In the genomic region with DNA sequence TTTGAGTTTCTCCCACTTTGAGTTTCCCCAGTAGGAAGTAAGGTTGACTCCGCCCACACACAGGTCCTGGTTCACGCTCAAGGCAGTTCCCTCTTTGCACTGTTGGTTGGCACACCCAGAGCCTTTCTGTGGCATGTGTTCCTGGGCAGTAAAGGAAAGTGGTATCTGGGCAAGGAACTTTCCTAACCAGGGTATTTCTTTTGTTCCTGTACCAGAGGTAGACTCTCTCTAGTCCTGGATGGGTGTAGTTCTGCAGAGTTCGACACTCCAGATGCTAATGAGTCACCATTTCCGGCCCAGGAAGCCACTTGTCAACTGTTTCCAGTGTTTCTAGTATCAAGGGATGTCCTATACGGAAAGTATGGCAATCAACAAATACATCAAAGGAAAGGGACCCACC, we compare ENCODE assay signal across 8 mouse cellular contexts. TPM values are rescaled to one million over a fixed set of nuclear protein-coding genes. Genes with fewer than 3 reads are reported as not detected.
DNase-seq lines count a peak whose midpoint lies in the region; ATAC-seq lines count a peak whose summit lies in the region.

No protein-coding gene starts in this region.

- DNase-seq in midbrain, embryonic 10.5 days (ENCODE audit: low spot score), result no peak
- peak; percentile 71 to 72 for DNase-seq in heart, adult 9 months (ENCODE audit: low spot score in 2 of 2)
- DNase-seq in kidney, adult 8-10 months, result peak; percentile 37 to 47
- DNase-seq in T-cell, adult 2 months (ENCODE audit: low spot score), result no peak
- DNase-seq in layer of hippocampus, adult 11-12 months (ENCODE audit: low spot score), result no peak
- no peak for DNase-seq in layer of hippocampus, adult 18-20 months (ENCODE audit: low spot score in 2 of 2)

- ATAC-seq in midbrain, embryonic 15.5 days (replicated peaks), result no peak
- peak; percentile 71 for ATAC-seq in megakaryocyte, adult 5-6 weeks (ENCODE audit: poor library complexity, severe bottlenecking)

- no peaks in the 10 kb centered on the region for H3K27me3 ChIP-seq in midbrain, embryonic 15.5 days (replicated peaks)
- H3K27me3 ChIP-seq in midbrain, embryonic 10.5 days (ENCODE audit: low read depth, poor library complexity, severe bottlenecking), result peaks cover 24% of the 10 kb centered on the region

- H3K9ac ChIP-seq in midbrain, embryonic 15.5 days, result no peak overlapping the region

- H3K36me3 ChIP-seq in midbrain, embryonic 15.5 days (replicated peaks), result no peaks in the 10 kb centered on the region
- no peaks in the 10 kb centered on the region for H3K36me3 ChIP-seq in midbrain, embryonic 10.5 days

- no peaks in the 10 kb centered on the region for H3K9me3 ChIP-seq in midbrain, embryonic 15.5 days
- no peaks in the 10 kb centered on the region for H3K9me3 ChIP-seq in midbrain, embryonic 10.5 days (replicated peaks)

- peaks cover 17% of the 10 kb centered on the region for H3K4me1 ChIP-seq in midbrain, embryonic 15.5 days
- peaks cover 15% of the 10 kb centered on the region for H3K4me1 ChIP-seq in midbrain, embryonic 10.5 days

- WGBS in midbrain, embryonic 15.5 days, result 76% methylated on average over 5 of the region's 5 CpGs
- WGBS in midbrain, embryonic 10.5 days, result 81% methylated on average over 5 of the region's 5 CpGs

- 0 out of 2 replicates have a peak overlapping the region, but pooled peaks have one; percentile 3 for H3K4me3 ChIP-seq in midbrain, embryonic 15.5 days
- no peak overlapping the region for H3K4me3 ChIP-seq in midbrain, embryonic 10.5 days

- peak overlapping the region; percentile 30 for H3K4me2 ChIP-seq in midbrain, embryonic 15.5 days

- no peak overlapping the region for H3K27ac ChIP-seq in midbrain, embryonic 15.5 days
- no peak overlapping the region for H3K27ac ChIP-seq in midbrain, embryonic 10.5 days (replicated peaks)

RNA-seq across cellular contexts. Expression of a gene that starts 1.9 kb away (rescaled TPM):
- 6.2 and 6.8 TPM in 2 replicates for polyA plus RNA-seq in midbrain, embryonic 15.5 days (2015; fragmentation: Nextera tagmentation; extraction: Ambion mirVana)
- polyA plus RNA-seq in midbrain, embryonic 10.5 days (2016; fragmentation: Nextera tagmentation; extraction: Ambion mirVana), result 2.4 and 4.3 TPM in 2 replicates
- total RNA-seq in megakaryocyte, adult 5-6 weeks (2015), result 15.4 and 25.5 TPM in 2 replicates
- 21.4 and 22.8 TPM in 2 replicates for total RNA-seq in megakaryocyte, adult 5-6 weeks (2017)
- total RNA-seq in layer of hippocampus, adult 18-20 months (2021), result 1 to 10 TPM; 1.4 TPM

RNA-seq across cellular contexts. Expression of a gene that starts 25.0 kb away (rescaled TPM):
- polyA plus RNA-seq in midbrain, embryonic 15.5 days (2015; fragmentation: Nextera tagmentation; extraction: Ambion mirVana), result 0.41 and 0.50 TPM in 2 replicates
- polyA plus RNA-seq in midbrain, embryonic 10.5 days (2016; fragmentation: Nextera tagmentation; extraction: Ambion mirVana), result 0.41 and 0.62 TPM in 2 replicates
- total RNA-seq in megakaryocyte, adult 5-6 weeks (2015), result 0.41 and 1.3 TPM in 2 replicates
- 1.7 and 1.8 TPM in 2 replicates for total RNA-seq in megakaryocyte, adult 5-6 weeks (2017)
- 1 to 10 TPM; 1.1 to 1.4 TPM for total RNA-seq in layer of hippocampus, adult 18-20 months (2021)

RNA-seq across cellular contexts. Expression of a gene that starts 32.6 kb away (rescaled TPM):
- polyA plus RNA-seq in midbrain, embryonic 15.5 days (2015; fragmentation: Nextera tagmentation; extraction: Ambion mirVana), result 33.0 and 36.3 TPM in 2 replicates
- polyA plus RNA-seq in midbrain, embryonic 10.5 days (2016; fragmentation: Nextera tagmentation; extraction: Ambion mirVana), result 23.1 and 28.7 TPM in 2 replicates
- 0.18 and 0.33 TPM in 2 replicates for total RNA-seq in megakaryocyte, adult 5-6 weeks (2015)
- total RNA-seq in megakaryocyte, adult 5-6 weeks (2017), result 0.29 and 0.69 TPM in 2 replicates
- 10 to 100 TPM; 19.4 to 19.7 TPM for total RNA-seq in layer of hippocampus, adult 18-20 months (2021)

RNA-seq across cellular contexts. Expression of a gene that starts 57.4 kb away (rescaled TPM):
- 56.9 and 58.7 TPM in 2 replicates for polyA plus RNA-seq in midbrain, embryonic 15.5 days (2015; fragmentation: Nextera tagmentation; extraction: Ambion mirVana)
- polyA plus RNA-seq in midbrain, embryonic 10.5 days (2016; fragmentation: Nextera tagmentation; extraction: Ambion mirVana), result 43.1 and 48.3 TPM in 2 replicates
- 20.4 and 21.3 TPM in 2 replicates for total RNA-seq in megakaryocyte, adult 5-6 weeks (2015)
- total RNA-seq in megakaryocyte, adult 5-6 weeks (2017), result 16.9 and 19.1 TPM in 2 replicates
- total RNA-seq in layer of hippocampus, adult 18-20 months (2021), result 10 to 100 TPM; 35.9 to 37.4 TPM

Comparison
In these comparisons a context has a peak if more than half of its experiments do, and no peak if none do; other contexts are left out.
1. DNase-seq: peak in heart, adult 9 months (2 of 2) and kidney, adult 8-10 months (2 of 2); none in midbrain, embryonic 10.5 days (single experiment), T-cell, adult 2 months (single experiment), layer of hippocampus, adult 11-12 months (single experiment) and layer of hippocampus, adult 18-20 months (0 of 2).
2. RNA of a gene that starts 1.9 kb away (total RNA-seq): 15.4 to 25.5 TPM in megakaryocyte, adult 5-6 weeks; 1.4 TPM in layer of hippocampus, adult 18-20 months; every median in the first group is over 4 times any median in the second.
3. RNA of a gene that starts 32.6 kb away (total RNA-seq): 19.4 to 19.7 TPM in layer of hippocampus, adult 18-20 months; 0.18 to 0.69 TPM in megakaryocyte, adult 5-6 weeks; every median in the first group is over 10 times any median in the second.